Mouse (Mus musculus): Measurements from ENCODE around the gene Hist1h2bp.
A peak's percentile ranks its signal among the peaks of the same experiment; 100 is the strongest.

The Hist1h2bp gene

GRCm38 (mm10) chr13:21786899-21787629 is at the start of gene Hist1h2bp, which contains the start of gene Hist1h2an:
Gene Hist1h2bp, plus strand, starts transcription at chr13:21787461.
Gene Hist1h2an, minus strand, starts transcription at chr13:21787218.
- DNase-seq (ENCODE audit: low read depth) = peak; percentile 97

DNA sequence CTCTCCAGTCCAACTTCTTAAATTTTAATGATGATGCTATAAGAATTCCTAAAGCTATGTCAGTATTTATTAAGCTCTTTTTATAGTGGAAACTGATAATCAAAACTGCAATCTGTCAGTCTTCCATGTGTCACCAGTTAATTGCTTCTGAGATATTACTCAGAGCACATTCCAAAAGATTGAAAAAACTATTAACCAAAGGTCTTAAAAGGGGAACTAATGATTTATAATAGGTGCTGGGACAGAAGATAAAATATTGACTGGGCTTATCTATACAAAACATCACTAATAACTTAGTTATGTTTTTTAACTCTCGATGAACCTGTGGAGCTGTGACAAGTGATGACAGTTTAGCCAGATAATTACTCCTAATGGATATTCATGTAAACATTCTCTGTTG is 42.3 kb upstream of the Hist1h2bp start:
- no peak for DNase-seq (ENCODE audit: low read depth)

GRCm38 (mm10) chr13:21749387-21750158 is 37.7 kb upstream of the Hist1h2bp start:
- DNase-seq (ENCODE audit: low read depth) = peak; percentile 69

DNA sequence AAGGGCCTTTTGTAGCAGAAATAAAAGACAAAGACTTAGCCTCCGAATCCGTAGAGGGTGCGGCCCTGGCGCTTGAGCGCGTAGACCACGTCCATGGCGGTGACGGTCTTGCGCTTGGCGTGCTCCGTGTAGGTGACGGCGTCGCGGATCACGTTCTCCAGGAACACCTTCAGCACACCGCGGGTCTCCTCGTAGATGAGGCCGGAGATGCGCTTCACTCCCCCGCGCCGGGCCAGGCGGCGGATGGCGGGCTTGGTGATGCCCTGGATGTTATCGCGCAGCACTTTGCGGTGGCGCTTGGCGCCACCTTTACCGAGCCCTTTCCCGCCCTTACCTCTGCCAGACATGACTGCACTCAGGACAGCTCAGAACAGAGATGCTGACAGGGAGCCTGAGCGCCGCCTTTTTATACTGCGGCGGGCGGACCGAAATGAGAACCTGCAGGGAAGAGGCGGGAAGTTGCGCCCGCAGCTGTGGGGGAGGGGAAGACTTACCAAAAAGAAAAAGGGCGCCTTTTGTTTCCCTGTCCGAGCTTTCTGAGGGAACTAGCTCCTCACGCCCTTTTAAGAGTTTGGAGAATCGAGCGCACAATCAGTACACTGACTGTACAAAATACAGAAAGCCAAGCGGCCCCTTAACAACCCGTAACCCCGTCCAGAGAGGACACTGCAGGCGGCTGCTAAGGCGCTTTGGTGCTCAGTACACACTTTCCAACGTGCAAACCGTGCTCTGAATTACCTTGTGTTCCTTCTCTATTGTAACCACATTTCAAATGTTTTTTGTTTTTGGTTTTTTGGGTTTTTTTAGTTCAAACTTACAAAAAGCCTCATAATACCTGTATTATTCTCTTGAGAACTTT is 36.9 kb upstream of the Hist1h2bp start, which contains the start of gene Hist1h4k:
TSS of gene Hist1h4k (minus strand) at position 347 of the 859 bp plus-strand sequence.
- peak; percentile 91 for DNase-seq (ENCODE audit: low read depth)

DNA sequence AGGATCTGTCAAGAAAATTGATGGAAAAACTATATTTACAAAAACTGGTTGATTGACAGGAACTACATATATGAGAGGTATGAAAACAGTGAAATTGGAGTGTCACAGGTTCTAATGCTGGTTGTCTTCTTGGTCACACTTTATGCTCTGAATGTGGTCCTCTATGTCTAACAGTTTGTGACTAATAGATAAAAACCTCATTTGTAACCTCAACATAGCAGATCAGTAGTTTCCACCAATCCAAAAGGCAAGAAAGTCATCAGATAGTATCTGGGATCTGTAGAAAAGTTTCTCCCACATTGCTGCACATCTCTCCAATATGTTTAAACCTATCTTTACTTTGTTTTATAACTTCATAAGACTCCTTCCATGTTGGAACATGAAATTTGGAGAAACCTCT is 35.8 kb upstream of the Hist1h2bp start:
- peak; percentile 35 for DNase-seq (ENCODE audit: low read depth)

DNA sequence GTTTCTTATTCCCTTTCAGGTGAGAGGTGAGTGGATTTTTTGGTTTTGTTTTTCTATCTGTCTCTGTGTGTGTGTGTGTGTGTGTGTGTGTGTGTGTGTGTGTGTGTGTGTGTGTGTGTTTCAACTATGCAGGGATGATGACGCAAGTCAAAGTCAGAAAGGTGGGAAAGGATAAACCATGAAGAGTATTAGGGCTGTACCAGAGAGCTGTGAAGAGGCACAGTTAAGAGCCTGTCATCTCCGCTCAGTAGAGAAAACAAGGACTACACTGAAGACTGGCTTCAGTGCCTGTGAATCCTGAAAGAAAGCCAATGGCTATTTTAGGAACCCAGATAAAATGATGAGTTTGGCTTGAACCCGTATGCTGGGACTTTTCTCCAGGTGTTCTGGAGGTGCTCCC is 35.4 kb upstream of the Hist1h2bp start:
- no peak for DNase-seq (ENCODE audit: low read depth)

DNA sequence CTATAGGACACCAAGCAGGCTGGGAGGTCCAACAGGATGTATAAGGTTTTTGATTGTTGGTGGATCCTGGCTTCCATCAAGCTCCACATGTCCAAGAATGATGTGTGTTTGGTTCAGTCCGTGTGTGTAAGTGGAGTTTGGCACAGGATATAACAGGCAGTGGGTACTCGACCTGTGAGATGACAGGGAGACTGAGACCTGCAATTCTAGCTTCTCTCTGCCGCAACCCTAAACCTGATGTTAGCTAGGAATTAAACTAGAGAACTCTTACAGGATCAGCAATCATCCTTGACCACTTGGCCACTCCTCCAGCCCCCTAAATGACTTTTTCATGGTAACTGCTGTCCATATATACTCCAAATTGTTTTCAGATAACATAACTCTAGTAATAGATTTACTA is 34.9 kb upstream of the Hist1h2bp start:
- DNase-seq (ENCODE audit: low read depth) = peak; percentile 47

DNA sequence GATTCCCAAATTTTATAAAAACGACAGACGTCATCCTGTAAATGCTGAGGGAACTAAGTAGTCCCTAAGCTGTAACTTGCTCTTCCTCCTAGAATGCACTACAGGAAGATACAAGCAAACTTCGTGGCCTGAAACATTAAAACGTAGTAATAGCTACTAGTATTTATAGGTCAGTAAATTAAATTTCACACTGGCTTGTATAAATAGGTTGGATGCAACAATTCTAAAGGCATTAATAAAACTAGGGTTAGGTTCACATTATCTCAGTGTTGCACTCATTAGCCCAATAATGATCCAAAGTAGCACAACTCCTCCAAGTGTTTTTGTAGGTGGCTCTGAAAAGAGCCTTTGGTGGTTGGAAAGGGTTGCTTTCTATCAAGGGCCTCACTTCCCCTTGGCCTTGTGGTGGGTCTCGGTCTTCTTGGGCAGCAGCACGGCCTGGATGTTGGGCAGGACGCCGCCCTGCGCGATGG is 34.2 kb upstream of the Hist1h2bp start:
- peak; percentile 67 for DNase-seq (ENCODE audit: low read depth)

- DNase-seq (ENCODE audit: low read depth) = peak; percentile 94
Observed at GRCm38 (mm10) chr13:21753524-21754285, 33.6 kb upstream of the Hist1h2bp start, which contains the start of the genes Hist1h2ak and Hist1h2bn. Gene Hist1h2ak, minus strand, starts transcription at chr13:21753827. Gene Hist1h2bn, plus strand, starts transcription at chr13:21754123.

- DNase-seq (ENCODE audit: low read depth) = peak; percentile 81
Observed at GRCm38 (mm10) chr13:21754294-21755001, 32.8 kb upstream of the Hist1h2bp start.

GRCm38 (mm10) chr13:21755707-21756106 is 31.6 kb upstream of the Hist1h2bp start:
- DNase-seq (ENCODE audit: low read depth) = no peak

DNA sequence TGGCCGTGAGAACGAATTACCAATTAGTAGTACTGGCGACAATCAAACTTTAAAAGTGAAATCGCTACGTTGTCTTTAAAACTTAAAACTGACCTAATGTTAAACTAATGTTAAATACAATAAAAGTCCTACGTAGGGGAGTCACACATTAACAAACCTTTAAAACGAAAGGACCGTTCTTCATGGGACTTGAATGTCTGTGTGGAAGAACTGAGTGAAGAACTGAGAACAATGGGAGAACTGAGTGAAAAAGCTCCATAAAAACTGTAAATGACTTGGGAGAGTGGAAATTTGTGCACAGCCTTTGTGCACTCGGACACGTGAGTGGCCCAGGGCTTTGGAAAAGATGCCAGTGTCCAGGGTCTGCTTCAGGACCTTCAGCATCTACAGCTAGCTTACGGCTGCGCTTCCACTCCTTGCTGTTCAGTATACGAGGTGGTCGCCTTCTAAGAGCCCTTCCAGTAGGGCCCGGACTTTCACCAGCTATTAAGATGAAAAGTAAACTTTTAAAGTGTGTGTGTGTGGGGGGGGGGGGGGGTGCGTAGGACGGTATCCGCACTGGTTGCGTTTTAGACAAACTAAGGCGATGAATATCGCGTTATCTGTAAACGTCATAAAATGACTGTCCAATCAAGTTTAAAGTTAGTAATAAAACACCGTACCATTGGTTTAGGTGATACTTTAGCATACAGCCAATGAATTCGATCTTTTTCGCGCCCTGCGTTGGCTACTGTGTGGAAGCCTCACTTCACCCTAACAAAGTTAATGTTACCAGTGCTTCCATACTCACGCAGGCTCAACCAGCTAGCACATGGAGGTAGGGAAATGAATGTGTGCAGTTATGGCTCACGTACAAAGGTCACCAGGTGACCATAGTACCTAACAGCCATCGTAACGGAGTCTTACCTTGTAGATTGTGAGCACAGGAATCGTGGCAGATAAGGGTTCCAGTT is 8.2 kb upstream of the Hist1h2bp start:
- peak; percentile 95 for DNase-seq (ENCODE audit: low read depth)

GRCm38 (mm10) chr13:21779767-21780731 is 7.2 kb upstream of the Hist1h2bp start, which contains the start of gene Hist1h1b:
Gene Hist1h1b, minus strand, starts transcription at chr13:21780625.
- peak; percentile 83 for DNase-seq (ENCODE audit: low read depth)

GRCm38 (mm10) chr13:21781021-21781555 is 6.2 kb upstream of the Hist1h2bp start:
- no peak for DNase-seq (ENCODE audit: low read depth)

DNA sequence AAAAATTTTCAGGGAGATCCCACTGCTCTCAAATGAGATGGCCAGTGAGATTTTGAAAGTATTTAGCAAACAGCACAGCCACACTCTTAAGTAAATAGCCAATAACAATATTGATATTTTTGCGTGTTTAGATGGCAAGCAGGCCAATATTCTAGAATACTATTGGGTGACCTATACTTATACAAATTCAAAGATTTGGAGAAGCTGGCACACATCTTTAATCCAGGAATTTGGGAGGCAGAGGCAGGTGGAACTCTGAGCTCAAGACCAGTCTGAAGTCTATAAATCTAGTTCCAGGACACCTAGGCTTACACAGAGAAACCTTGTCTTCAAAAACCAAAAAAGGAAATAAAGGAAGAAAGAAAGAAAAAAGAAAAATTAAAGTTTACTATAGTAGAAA is 5.6 kb upstream of the Hist1h2bp start:
- peak; percentile 30 for DNase-seq (ENCODE audit: low read depth)

DNA sequence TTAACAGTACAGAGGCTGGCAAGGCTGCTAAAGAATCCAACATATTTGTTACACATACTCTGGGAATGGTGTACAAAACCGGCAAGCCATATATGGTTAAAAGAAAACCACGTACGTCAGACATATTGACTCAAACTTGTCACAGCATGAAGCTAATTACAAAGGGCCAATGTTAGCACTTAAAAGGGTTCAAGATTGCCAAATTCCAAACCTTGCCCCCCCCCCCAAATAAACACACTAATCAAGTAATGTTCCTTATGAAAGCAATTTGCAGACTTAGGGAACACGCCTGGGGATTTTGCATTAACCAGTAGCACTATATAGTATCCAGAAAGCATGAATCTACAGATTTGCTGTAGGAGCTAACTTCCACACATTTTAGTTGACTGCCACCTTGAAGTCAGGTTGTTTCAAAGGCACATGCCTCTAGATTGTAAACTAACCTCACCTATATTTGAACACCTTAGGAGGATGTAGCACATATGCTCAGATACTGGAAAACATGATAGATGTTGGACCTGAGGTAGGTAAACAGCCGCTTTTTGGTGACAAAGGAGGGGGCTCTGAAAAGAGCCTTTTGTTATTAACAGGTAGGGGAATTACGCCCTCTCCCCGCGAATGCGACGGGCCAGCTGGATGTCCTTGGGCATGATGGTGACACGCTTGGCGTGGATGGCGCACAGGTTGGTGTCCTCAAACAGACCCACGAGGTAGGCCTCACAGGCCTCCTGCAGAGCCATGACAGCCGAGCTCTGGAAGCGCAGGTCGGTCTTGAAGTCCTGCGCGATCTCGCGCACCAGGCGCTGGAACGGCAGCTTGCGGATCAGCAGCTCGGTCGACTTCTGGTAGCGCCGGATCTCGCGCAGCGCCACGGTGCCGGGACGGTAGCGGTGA is 4.7 kb upstream of the Hist1h2bp start:
- DNase-seq (ENCODE audit: low read depth) = peak; percentile 73

DNA sequence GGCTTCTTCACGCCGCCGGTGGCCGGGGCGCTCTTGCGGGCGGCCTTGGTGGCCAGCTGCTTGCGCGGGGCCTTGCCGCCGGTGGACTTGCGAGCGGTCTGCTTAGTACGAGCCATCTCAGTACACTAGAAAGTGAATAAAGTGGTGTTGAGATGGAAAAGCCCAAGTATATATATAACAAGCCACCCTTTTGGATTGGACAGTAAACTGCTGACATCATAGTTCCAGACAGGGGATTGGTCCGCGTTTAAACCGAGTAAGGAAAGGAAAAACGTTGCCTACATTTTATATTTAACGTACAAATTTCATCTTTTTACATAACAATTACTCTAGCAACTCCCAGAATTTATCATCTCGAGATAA is 4.0 kb upstream of the Hist1h2bp start, which contains the start of gene Hist1h3i:
TSS of gene Hist1h3i (minus strand) at position 116 of the 363 bp plus-strand sequence.
- DNase-seq (ENCODE audit: low read depth) = peak; percentile 94

Data from induced T-regulatory cell, adult 2 months (primary cell).